Mouse (Mus musculus): ENCODE measurements around the gene Stk38l. TPM values are rescaled to one million over a fixed set of nuclear protein-coding genes. Genes with fewer than 3 reads are reported as not detected.
"Not testable (repeated sequence)": the region's sequence is repeated elsewhere in the genome, so short reads cannot be mapped to it uniquely, and the experiment has no call there.

Stk38l gene
- polyA plus RNA-seq, 1 experiment from 2014 or later = 4.5 TPM

- H3K4me1 ChIP-seq (ENCODE audit: insufficient read depth) = no peaks in the 10 kb centered on the region
These were observed 44.1 kb downstream of the Stk38l start for GRCm38 (mm10) chr6:146768813-146769404.

GRCm38 (mm10) chr6:146770005-146770745, 45.4 kb downstream of the Stk38l start:
- no peak overlapping the region for H3K27ac ChIP-seq (ENCODE audit: low read depth)
- H3K36me3 ChIP-seq (replicated peaks; ENCODE audit: insufficient read depth, low read length) = peaks cover 32% of the 10 kb centered on the region

More at GRCm38 (mm10) chr6:146768813-146769404, 44.1 kb downstream of the Stk38l start:
- H3K9me3 ChIP-seq (ENCODE audit: low read length) = no peaks in the 10 kb centered on the region
- H3K4me2 ChIP-seq (ENCODE audit: low read depth, low read length) = no peak overlapping the region
- WGBS (ENCODE audit: insufficient replicate concordance) = 84% methylated on average over 10 of the region's 10 CpGs
- no peaks in the 10 kb centered on the region for H3K27me3 ChIP-seq (ENCODE audit: insufficient read depth, low read length)
- peaks cover 26% of the 10 kb centered on the region for H3K36me3 ChIP-seq (replicated peaks; ENCODE audit: insufficient read depth, low read length)
- H3K4me3 ChIP-seq (ENCODE audit: low read depth, low read length) = no peak overlapping the region
- no peak for ATAC-seq
- H3K9ac ChIP-seq (replicated peaks) = no peak overlapping the region
- H3K27ac ChIP-seq (ENCODE audit: low read depth) = no peak overlapping the region
- TF ChIP-seq CTCF (IDR thresholded peaks at IDR 0.05; ENCODE audit: low read depth) = no peak
- TF ChIP-seq EP300 (IDR thresholded peaks at IDR 0.05; ENCODE audit: low read depth) = no peak
- no peak for DNase-seq

GRCm38 (mm10) chr6:146770808-146771207, 46.0 kb downstream of the Stk38l start:
- no peak overlapping the region for H3K9ac ChIP-seq (replicated peaks)
- DNase-seq = no peak
- no peaks in the 10 kb centered on the region for H3K27me3 ChIP-seq (ENCODE audit: insufficient read depth, low read length)
- H3K4me3 ChIP-seq (ENCODE audit: low read depth, low read length) = no peak overlapping the region
- no peak overlapping the region for H3K4me2 ChIP-seq (ENCODE audit: low read depth, low read length)
- 78% methylated on average over 5 of the region's 5 CpGs for WGBS (ENCODE audit: insufficient replicate concordance)
- H3K27ac ChIP-seq (ENCODE audit: low read depth) = no peak overlapping the region
- TF ChIP-seq EP300 (IDR thresholded peaks at IDR 0.05; ENCODE audit: low read depth) = no peak
- no peak for TF ChIP-seq CTCF (IDR thresholded peaks at IDR 0.05; ENCODE audit: low read depth)
- peaks cover 32% of the 10 kb centered on the region for H3K36me3 ChIP-seq (replicated peaks; ENCODE audit: insufficient read depth, low read length)
- no peaks in the 10 kb centered on the region for H3K9me3 ChIP-seq (ENCODE audit: low read length)
- ATAC-seq = no peak
- no peaks in the 10 kb centered on the region for H3K4me1 ChIP-seq (ENCODE audit: insufficient read depth)

More at GRCm38 (mm10) chr6:146770005-146770745, 45.4 kb downstream of the Stk38l start:
- 37% methylated on average over 6 of the region's 6 CpGs for WGBS (ENCODE audit: insufficient replicate concordance)
- Histone ChIP-seq H3K4me2 (ENCODE audit: low read depth, low read length) (no peak overlapping the region), H3K4me1 (ENCODE audit: insufficient read depth) (no peaks in the 10 kb centered on the region), H3K9me3 (ENCODE audit: low read length) (no peaks in the 10 kb centered on the region), H3K27me3 (ENCODE audit: insufficient read depth, low read length) (no peaks in the 10 kb centered on the region), H3K9ac (replicated peaks) (no peak overlapping the region), H3K4me3 (ENCODE audit: low read depth, low read length) (no peak overlapping the region)
- ATAC-seq (no peak), DNase-seq (no peak)
- TF ChIP-seq CTCF (IDR thresholded peaks at IDR 0.05; ENCODE audit: low read depth) = no peak
- no peak for TF ChIP-seq EP300 (IDR thresholded peaks at IDR 0.05; ENCODE audit: low read depth)

GRCm38 (mm10) chr6:146775864-146776263, 51.1 kb downstream of the Stk38l start:
- not testable (repeated sequence) for H3K4me2 ChIP-seq (ENCODE audit: low read depth, low read length); H3K4me1 ChIP-seq (ENCODE audit: insufficient read depth); DNase-seq; H3K27me3 ChIP-seq (ENCODE audit: insufficient read depth, low read length); H3K4me3 ChIP-seq (ENCODE audit: low read depth, low read length); H3K9me3 ChIP-seq (ENCODE audit: low read length); H3K27ac ChIP-seq (ENCODE audit: low read depth); H3K9ac ChIP-seq (replicated peaks)
- peaks cover 15% of the 10 kb centered on the region for H3K36me3 ChIP-seq (replicated peaks; ENCODE audit: insufficient read depth, low read length)
- peak; percentile 49; the same call in 1 of the 2 replicates for ATAC-seq
- 60% methylated on average over 8 of the region's 8 CpGs for WGBS (ENCODE audit: insufficient replicate concordance)

GRCm38 (mm10) chr6:146776610-146777389, 52.0 kb downstream of the Stk38l start:
- Histone ChIP-seq H3K4me2 (ENCODE audit: low read depth, low read length) (no peak overlapping the region), H3K36me3 (replicated peaks; ENCODE audit: insufficient read depth, low read length) (peaks cover 15% of the 10 kb centered on the region), H3K4me1 (ENCODE audit: insufficient read depth) (no peaks in the 10 kb centered on the region; the same call in 1 of the 2 replicates), H3K9ac (replicated peaks) (no peak overlapping the region), H3K27me3 (ENCODE audit: insufficient read depth, low read length) (no peaks in the 10 kb centered on the region), H3K9me3 (ENCODE audit: low read length) (no peaks in the 10 kb centered on the region), H3K27ac (ENCODE audit: low read depth) (no peak overlapping the region), H3K4me3 (ENCODE audit: low read depth, low read length) (no peak overlapping the region)
- no peak for TF ChIP-seq CTCF (IDR thresholded peaks at IDR 0.05; ENCODE audit: low read depth)
- TF ChIP-seq EP300 (IDR thresholded peaks at IDR 0.05; ENCODE audit: low read depth) = peak; percentile 62; the same call in 1 of the 2 replicates
- ATAC-seq (peak; percentile 87), DNase-seq (peak; percentile 52)
- 22% methylated on average over 2 of the region's 2 CpGs for WGBS (ENCODE audit: insufficient replicate concordance)

GRCm38 (mm10) chr6:146778055-146778454, 53.3 kb downstream of the Stk38l start:
- Histone ChIP-seq H3K4me2 (ENCODE audit: low read depth, low read length) (no peak overlapping the region), H3K27me3 (ENCODE audit: insufficient read depth, low read length) (no peaks in the 10 kb centered on the region), H3K36me3 (replicated peaks; ENCODE audit: insufficient read depth, low read length) (peaks cover 10% of the 10 kb centered on the region), H3K27ac (ENCODE audit: low read depth) (no peak overlapping the region), H3K4me3 (ENCODE audit: low read depth, low read length) (no peak overlapping the region), H3K9ac (replicated peaks) (no peak overlapping the region), H3K9me3 (ENCODE audit: low read length) (no peaks in the 10 kb centered on the region), H3K4me1 (ENCODE audit: insufficient read depth) (no peaks in the 10 kb centered on the region; the same call in 1 of the 2 replicates)
- TF ChIP-seq CTCF (IDR thresholded peaks at IDR 0.05; ENCODE audit: low read depth) = no peak
- no peak for TF ChIP-seq EP300 (IDR thresholded peaks at IDR 0.05; ENCODE audit: low read depth)
- ATAC-seq = no peak
- 77% methylated on average over 3 of the region's 3 CpGs for WGBS (ENCODE audit: insufficient replicate concordance)
- DNase-seq = no peak

Data from liver, postnatal 0 days (tissue).